Mouse (Mus musculus): ENCODE results near the gene Dnaja3.

- TF ChIP-seq CTCF (IDR thresholded peaks at IDR 0.05; ENCODE audit: low read depth): no peak
- no peak for TF ChIP-seq EP300 (IDR thresholded peaks at IDR 0.05; ENCODE audit: low read depth)
Measured at GRCm38 (mm10) chr16:4597296-4597695, 42.5 kb upstream of the Dnaja3 start.
